Mouse (Mus musculus): ENCODE results near the gene Foxc1. TPM values are rescaled to one million over a fixed set of nuclear protein-coding genes. Genes with fewer than 3 reads are reported as not detected.

The Foxc1 gene
- total RNA-seq, 2 experiments from 2014 or later = not detected

- no peak for ATAC-seq (replicated peaks; ENCODE audit: poor library complexity)
Observed at GRCm38 (mm10) chr13:31828446-31828845, 22.0 kb downstream of the Foxc1 start.

GRCm38 (mm10) chr13:31830332-31830731, 23.9 kb downstream of the Foxc1 start:
- ATAC-seq (replicated peaks; ENCODE audit: poor library complexity) = no peak

- no peak for ATAC-seq (replicated peaks; ENCODE audit: poor library complexity)
Observed at GRCm38 (mm10) chr13:31835802-31836201, 29.4 kb downstream of the Foxc1 start.

- ATAC-seq (replicated peaks; ENCODE audit: poor library complexity) = no peak
Observed at GRCm38 (mm10) chr13:31849258-31849971, 43.0 kb downstream of the Foxc1 start.

GRCm38 (mm10) chr13:31853564-31853963, 47.1 kb downstream of the Foxc1 start:
- ATAC-seq (replicated peaks; ENCODE audit: poor library complexity) = no peak

- no peak for ATAC-seq (replicated peaks; ENCODE audit: poor library complexity)
Observed at GRCm38 (mm10) chr13:31854000-31854399, 47.6 kb downstream of the Foxc1 start.

GRCm38 (mm10) chr13:31860200-31860599, 53.8 kb downstream of the Foxc1 start:
- no peak for ATAC-seq (replicated peaks; ENCODE audit: poor library complexity)

Other genes starting within 250 kb of the Foxc1 start
- gene A530084C06Rik, start 247.3 kb upstream of the Foxc1 start, total RNA-seq (2015) = not detected in 2 replicates
- gene A530084C06Rik, start 247.3 kb upstream of the Foxc1 start, total RNA-seq (2017) = not detected in 2 replicates
- not detected in 2 replicates for gene Foxf2, start 180.8 kb upstream of the Foxc1 start, total RNA-seq (2015)
- gene Foxf2, start 180.8 kb upstream of the Foxc1 start, total RNA-seq (2017) = not detected in 2 replicates